Mouse (Mus musculus): Measurements from ENCODE around the gene Fgfr2.
A peak's percentile ranks its signal among the peaks of the same experiment; 100 is the strongest.

Gene Fgfr2

DNA sequence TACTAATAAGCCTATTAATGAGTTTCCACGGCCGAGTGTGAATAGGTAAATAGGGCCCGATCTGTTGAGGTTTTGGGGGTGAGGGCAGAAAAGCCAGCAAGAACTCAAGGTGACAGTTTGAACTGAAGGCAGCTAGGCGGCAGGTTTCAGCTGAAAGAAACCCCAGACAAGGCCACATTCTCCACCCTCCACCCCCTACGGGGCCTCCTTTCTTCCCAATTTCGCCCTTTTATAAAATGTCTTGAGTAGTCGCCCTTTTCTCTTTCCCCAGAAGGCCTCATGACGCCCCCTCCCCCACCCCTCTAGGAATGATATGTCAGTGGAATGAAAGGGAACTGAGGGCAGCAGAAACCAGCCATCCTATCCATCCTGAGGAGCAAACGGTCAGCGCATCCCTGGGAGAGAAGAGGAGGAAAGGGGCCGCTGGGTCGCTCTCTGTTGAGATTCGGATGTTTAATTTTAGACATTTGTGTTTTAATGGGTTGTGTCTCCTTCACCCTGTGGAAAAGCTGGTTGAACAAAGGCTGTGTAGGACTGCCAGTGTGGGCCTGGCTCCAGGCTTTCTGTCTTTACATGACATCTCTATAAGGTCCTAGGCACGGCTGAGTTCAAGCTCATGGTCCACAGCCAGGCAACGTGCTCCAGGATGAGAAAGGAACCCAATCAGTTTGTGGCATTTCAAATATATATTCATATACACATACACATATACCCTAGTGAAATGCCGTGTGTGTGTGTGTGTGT, 2853.9 kb downstream of the Fgfr2 start:
- DNase-seq (ENCODE audit: low spot score), result no peak

DNA sequence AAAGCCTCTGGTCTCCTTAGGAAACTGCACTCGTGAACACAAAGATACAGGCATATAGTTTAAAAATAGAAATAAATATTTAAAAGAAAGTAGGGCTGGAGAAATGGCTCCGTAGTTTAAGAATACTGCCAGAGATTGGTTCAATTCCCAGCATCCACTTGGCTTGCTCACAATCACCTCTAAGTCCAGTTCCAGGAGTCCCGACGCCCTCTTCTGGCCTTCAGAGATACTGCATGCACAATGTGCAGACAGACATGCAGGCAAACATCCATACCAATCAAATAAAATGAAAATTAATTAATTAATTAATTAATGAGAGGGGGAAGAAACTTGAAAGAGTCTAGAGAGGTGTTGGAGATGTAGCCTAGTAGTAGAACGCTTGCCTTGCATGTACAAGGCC, 2856.1 kb downstream of the Fgfr2 start:
- peak; percentile 67 for DNase-seq (ENCODE audit: low spot score)

DNA sequence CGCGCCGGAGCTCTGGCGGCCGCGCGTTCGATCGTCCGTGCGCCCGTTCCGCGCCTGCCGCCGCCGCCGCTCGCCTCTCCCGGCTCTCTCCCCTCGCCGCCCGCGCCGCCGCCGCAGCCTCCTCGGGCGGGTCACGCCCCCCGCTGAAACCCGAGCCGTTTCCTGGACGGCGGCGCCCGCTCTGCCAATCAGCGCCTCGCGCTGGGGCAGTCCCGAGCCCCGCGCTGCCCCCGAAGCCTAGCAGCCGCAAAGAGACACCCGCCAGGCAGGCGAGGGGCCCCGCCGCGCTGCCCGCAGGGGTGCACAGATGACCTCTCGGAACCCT, 2857.0 kb downstream of the Fgfr2 start:
- DNase-seq (ENCODE audit: low spot score), result peak; percentile 73

DNA sequence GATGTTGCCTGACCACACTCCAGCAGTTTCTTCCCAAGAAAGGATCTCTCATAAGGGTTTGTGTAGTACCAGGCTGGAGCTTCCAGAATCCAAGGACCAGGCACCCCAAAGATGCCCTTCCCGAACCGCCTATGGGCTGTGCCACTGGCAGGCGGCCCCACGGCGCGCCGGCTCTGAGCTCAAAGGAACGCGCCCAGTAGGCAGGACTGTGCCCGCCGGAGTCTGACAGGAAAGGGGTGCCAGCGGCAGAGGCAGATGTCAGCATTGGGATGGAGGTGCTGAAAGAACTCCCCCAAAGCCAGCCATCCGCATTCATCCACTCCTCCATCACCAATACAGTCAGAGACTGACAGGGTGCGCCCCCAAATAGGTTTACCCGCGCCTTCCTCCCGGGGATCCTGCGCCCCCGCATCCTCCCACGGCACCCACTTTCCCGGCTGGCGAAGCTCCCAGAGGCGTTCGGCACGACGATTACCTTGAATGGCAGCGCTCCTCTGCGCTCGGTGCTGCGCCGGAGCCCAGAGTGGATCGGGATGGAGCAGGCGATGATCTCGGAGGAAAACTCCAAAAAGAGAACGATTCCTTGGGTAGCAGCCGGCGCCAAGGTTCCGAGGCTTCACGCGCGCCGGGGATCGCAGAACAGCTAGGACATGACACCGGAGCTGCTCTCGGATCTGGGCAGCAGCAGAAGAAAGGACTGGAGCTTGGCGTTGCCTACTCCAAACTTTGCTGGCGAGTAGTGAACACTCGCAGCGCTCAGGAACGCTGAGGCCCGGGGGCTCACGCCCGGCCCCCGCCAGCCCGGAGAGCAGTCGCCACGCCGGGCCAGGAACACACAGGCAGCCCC, 2857.6 kb downstream of the Fgfr2 start:
- DNase-seq (ENCODE audit: low spot score), result no peak

DNA sequence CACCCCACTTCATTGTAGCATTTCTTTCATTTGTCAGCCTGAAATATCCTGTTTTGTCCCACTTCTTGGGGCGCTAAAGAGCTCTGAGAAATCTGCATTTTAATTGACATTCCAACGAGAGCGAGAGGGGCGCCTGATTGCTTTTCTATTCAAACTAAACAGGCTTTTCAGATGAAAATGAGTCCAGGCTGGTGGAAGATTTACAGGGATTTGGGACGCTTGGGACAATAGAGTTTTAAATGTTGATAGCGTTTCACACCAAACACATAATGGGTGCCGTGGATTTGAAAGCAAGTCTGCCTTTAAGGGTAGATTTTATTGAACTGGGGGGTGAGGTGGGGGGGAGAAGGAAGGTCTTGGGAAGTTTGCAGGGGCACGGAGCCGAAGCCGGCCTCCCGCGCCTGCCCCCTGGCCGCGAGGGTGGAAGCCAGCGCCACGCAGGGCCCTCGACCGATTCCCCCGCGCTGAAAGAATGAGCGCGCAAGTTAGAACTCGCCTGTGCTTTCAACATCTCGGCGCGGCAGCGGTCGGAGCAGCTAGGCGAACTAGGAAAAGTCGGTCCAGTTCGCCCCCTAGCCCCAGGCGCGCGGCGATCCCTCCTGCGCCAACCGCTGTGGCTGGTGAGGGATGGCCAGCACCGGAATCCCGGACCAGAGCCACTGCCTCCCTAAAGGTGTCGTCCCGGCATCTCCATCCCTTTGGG, 2858.4 kb downstream of the Fgfr2 start:
- DNase-seq (ENCODE audit: low spot score), result peak; percentile 58

DNA sequence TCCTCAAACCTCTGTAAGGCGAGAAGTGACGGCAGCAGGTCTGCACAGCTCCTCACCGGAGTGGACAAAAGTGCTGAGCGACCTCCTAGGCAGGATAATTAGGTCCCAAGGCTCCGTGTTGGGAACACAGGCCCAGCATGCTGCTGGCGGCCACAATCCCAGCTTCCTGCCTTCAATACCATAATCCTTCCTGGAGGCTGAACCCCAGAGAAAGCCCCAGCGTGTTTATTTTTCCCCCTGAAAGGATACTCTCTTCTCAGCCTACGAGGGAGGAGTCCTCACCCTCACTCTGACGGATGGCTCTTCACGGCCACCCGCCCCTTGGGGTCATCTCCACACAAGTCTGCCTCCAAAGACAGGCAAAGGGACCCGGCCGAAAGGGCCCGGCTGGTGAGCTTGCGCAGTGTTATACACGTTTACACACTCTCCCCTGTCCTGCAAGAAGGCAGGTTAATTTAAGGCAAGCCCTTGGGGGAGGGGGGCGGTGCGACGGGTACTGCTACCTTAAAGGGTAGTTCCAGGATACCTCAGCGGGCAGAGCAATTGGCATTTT, 2859.3 kb downstream of the Fgfr2 start:
- DNase-seq (ENCODE audit: low spot score), result no peak

DNA sequence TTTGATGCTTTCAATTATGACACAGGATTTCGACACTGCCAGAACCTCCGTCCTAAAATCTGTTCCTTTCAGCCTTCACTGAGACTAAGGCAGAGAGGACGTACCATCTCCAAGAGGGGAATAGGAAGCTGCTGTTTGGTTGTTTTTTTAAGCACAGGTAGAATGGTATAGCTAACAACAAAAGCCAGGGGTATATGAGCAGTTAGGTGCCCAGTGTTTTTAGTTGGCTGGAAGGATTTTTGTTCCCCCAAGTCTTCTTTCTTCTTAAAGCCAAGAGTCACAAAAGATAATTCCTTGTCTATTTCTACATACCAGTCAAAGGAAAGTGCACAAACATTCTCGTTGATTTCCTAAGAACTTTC, 2859.9 kb downstream of the Fgfr2 start:
- DNase-seq (ENCODE audit: low spot score), result peak; percentile 34

DNA sequence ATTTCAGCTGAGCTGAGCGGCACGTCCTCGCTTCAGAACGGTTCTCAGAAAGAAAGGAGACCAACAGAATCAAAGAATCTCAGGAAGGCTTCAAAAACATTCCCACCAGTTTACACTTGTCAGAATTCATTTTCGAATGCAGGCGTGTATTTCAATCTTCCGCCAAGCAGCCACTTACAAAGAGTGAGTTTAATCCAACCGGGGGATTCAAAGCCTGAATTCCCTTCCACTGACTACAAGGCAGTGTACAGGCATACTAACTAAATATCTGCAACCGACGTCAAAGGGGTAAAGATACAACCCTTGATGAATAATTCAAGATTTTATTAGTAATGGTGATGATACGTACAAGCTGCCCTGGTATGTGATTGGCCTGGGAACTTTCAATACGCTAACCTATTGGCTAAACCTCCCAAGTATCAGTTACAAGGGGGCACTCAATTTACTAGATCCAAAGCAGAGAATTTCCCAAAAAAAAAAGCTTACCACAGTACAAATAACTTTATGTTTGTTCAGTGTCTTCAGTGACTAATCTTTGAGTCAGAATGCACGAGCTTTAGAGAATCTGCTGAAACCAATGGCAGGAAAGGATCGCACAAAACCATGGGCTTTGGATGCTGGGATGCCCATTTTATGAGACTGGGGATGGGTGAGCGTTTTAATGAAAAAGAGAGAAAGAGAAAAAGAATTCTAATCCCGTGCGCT, 2860.5 kb downstream of the Fgfr2 start:
- DNase-seq (ENCODE audit: low spot score), result no peak

DNA sequence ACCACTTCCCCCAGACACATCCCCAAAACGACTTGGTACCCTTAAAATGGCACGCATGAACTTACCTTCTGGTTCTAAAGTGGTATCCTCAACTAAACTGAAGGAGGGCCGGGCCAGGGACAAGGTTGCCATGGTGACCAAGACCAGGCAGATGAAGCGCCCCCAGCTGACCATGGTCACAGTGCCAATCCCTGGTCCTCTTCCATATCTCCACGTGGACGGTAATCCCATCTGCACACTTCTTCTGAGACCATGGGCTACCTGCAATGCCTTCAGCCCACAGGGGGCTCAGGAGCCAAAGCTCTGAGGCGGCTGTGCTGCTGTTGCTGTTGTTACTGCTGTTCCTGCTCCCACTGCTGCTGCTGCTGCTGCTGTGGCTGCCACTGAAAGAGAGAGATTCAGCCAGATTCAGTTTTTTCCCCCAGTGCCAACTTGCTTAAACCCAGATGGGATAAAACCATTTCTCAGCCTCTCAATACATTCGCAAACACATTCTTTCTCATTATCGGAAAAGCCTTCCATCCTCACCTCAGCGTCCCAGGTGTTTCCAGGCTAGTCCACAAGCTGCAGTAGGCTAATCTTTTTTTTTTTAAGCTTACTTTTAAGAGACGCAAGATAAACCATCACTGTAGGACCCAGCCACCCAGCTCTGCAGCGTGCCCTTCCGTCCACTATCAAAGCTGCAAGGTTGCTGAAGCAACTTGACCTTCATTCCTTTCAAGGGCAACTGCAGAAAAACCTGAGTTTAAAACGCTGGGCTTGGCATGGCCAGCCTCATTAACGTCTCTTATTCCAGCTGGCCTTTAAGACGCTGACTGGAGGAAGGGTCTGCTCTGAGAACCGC, 2861.2 kb downstream of the Fgfr2 start:
- no peak for DNase-seq (ENCODE audit: low spot score)

DNA sequence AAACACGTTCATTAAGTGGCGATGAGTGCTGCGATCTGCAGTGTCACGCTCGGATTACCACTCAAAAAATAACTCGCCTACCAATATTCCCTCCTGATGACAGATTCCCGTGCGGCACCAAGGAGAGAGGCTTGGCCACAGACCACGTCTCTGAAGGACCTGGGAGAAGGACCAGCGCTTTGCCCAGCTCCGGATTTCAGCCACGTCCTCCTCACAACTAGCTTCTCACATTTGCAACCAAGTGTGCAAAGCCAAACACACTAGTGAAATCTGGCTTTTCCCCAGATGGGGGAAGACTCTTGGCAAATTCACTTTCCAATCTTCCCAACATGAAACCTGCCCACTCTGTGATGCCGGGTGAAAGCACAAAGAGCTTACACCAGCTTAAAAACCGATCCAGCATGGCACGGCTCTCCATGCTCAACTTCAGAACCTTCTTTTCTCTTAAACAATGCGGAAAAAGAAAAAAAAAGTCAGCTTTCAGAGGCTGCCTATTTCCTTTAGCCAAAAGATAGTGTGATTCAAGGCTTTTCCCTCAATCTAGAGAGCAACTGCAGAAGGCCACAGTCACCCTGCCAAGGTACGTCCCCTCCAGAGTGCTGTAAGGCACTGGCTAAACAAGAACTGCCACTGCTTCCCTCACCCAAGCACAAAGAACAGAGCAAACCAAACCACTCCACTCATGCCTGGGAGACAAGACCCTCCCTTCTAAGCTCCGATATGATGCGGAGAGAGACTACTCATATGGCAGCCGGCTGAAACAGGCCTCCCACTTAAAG, 2862.1 kb downstream of the Fgfr2 start:
- no peak for DNase-seq (ENCODE audit: low spot score)

DNA sequence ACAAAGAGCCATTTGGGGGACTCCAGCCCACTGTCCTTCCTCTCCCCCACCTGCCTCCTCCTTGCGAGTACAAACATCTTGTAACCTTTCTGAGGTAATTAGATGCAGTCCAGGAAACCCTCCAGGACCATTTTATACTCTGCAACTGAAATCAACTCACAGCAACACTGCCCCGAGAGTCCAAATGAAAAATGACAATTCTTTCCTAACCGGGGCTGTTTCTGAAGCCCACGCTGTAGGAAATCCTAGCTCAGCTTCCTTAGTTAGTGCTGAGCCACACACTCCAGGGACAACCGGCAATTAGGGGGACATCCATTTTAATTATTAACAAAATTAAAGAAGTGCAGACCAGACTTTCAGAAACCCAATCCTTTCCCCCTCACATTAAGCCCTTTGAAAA, 2863.1 kb downstream of the Fgfr2 start:
- DNase-seq (ENCODE audit: low spot score), result no peak

DNA sequence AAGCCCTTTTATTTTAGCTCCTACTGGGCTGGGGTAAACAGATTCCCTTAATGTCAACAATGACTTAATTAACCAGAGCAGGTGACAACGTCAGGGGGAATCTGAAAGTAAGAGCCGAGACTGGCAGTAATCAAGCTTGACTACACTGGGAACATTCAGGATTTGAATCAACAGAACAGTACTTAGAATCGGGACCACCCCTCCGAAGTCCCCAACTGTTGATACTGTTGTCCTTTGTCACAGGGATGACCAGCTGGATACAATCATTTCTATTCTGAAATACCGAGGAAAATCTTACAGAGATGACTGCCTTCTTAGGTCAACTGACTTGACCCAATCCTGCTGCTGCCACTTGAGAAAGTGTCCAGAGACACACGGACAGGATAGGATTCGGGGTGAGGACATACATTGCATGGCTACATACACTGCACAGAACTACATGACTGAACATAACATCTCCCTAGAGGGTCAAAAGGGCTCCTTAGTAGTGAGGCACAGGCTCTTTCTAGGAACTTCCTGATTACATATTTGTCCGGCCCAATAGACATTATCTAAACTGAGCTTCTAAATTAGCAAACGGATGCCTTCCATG, 2864.3 kb downstream of the Fgfr2 start:
- no peak for DNase-seq (ENCODE audit: low spot score)

DNA sequence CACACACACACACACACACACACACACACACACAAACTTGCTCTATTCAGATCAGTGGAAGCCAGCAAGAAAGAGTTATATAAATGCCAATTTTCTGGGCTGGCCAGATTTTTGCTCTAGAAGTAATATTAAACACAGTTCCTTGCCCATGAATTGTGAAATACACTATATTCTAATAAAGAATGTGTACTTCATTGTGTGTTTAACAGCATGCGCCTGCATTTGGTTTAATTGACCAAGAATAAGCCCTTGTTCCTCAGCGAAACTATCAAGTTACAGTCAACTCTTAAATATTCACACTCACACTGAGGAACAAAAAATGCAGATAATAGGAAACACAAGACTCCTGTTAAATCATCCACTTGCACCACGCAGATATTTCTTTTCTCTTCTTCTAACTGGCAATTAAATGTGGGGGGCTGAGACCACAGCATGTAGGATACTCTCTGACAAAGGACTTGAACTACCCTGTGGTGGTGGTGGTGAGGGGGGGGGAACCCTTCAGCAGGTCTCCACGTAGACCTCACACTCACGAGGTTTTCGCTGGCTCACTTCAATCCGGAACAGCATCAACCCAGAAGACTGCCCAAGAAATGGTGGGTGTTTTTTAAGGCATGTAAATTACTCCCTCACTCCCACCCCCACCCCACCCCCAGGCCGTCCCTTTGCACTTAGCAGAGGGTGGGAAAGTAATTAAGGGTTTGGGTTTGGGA, 2865.0 kb downstream of the Fgfr2 start:
- no peak for DNase-seq (ENCODE audit: low spot score)

DNA sequence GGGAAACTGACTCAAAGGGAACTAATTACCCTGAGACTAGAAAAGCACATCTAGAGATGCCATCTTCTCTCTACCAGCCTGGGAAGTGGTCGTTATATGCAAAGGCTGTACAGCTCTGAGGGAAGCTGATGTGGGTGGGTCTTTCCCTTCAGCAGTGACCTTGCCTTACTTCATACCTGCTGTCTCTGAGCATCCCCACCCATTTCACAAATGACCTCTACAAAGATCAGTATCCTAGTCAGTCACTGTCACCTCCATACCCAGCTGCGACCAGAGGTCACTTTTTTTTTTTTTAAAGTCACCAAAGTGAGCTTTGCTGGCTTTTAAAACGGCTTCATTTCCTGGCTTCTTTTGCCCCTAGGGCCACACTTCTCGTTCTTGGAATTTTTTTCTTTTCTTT, 2869.9 kb downstream of the Fgfr2 start:
- no peak for DNase-seq (ENCODE audit: low spot score)

DNA sequence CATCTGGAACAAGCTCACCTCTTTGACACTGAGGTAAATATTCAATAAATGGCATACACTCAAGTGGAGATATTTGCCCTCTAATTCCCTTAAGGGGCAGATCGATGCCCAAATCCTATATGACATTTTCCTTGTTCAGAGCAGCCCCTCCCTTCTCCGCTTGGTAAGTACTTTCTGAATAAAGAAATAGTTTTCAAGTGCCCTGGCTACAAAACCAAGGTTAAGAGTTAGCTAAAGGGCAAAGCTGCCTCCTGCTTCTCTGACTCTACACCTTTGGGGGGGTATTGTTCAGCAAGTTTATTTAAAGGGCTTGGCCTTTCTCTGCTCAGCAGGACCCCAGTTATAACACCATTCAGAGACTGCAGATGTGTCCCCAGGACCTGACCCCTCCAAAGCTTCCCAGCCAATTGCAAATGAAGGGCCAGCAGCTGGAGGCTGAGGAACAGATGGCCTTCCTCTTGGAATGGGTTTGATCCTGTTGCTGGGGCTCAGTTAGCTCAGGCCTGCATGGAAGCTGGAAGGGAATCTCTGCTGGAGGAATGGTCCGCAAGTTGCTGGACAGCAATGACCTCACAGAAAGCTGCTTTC, 2871.1 kb downstream of the Fgfr2 start:
- DNase-seq (ENCODE audit: low spot score), result no peak

DNA sequence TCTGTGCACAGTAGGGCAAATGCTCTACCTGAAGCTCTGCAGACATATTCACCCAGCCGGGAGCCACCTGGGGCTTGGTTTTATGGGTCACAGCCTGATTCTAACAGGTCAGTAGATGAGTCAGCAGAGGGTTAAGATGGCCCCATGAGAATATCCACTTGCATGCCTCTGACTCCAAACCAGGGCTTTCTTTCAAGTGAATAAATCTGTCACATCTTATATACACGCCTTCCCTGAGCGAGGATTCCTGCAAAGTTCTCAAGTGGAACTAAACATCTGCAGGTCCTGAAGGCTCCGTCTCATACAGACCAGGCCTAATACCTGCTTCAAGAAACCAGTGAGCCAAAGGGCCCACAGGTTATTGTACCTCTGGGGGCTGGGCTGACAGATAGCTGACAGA, 2872.2 kb downstream of the Fgfr2 start:
- DNase-seq (ENCODE audit: low spot score), result no peak

DNA sequence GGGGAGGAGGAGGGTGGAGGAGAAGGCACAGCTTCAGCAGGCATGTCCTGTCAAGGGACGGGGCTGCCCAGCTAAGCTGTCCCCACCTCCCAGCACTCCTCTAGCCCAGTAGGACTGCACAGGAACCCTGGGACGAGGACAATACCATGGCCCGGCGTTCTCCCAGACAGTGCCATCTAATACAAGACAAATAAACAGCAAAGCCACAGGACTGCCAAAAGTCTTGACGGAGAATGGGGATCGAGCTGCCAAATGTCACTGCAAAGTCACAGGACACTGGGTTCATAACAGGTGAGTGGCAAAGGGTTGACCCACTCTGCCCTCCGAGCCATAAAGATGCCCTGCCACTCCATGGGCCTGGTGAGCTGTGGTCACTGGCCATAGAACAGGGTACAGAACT, 2874.7 kb downstream of the Fgfr2 start:
- DNase-seq (ENCODE audit: low spot score), result no peak

DNA sequence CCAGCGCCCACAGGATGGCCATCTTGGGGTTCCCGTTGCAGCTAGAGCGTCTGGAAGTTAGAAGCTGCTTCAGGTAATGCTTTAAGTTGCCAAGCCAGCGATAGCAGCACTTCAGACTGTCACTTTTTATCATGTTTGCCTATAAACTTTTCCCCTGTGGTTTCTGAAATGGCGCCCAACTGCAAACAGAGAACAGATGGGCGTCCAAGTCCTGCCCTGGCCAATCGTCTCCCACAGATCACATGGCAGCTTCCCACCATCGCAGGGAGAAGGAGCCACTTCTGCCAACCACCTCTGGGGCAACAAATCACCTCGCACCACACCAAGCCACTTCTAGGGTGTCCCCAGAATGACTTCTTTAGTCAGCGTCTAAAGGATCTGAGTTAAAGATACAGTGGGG, 2875.3 kb downstream of the Fgfr2 start:
- DNase-seq (ENCODE audit: low spot score), result no peak

DNA sequence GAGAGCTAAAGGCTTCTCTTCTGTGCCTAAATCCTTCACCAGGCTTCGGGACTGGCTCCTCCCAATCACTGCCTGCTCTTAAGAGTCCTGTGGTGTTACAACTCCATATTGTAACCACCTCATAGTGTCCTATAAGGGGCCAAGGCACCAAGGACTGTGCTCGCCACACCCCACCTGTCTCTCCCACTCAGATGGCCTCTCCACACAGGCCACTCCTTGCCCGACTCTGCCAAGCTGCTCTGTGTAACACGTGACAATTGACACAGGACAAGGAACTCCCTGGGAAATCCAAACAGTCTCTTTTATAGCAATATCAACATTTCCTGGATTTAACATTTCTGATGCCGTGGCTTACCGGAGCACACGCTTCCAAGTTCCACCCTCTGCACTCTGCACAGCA, 2876.7 kb downstream of the Fgfr2 start:
- no peak for DNase-seq (ENCODE audit: low spot score)

All from adipocyte (in vitro differentiated cells).